Mouse (Mus musculus) liver, adult 2 months (tissue): ENCODE results near the gene Tmem107. TPM values are rescaled to one million over a fixed set of nuclear protein-coding genes. Genes with fewer than 3 reads are reported as not detected.

Experiments
- DNase-seq: peaks from one replicate; pipeline ENCODE4 v3.0.0-alpha.2; 2011; ENCODE audit warnings: low read depth, low spot score; ENCODE audit errors: extremely low read depth
- H3K27ac ChIP-seq: fragments of 200-500 bp; replicated peaks from 2 replicates; pipeline ENCODE4 v1.5.1; 2012; ENCODE audit warnings: low read depth, mild to moderate bottlenecking, control low read depth, inconsistent platforms, low read length; ENCODE audit not compliant: insufficient read depth
- H3K27me3 ChIP-seq: fragments of 200-500 bp; 2 replicates; pipeline ENCODE4 v1.6.1; 2012; ENCODE audit warnings: mild to moderate bottlenecking, moderate library complexity, low read length, inconsistent platforms; ENCODE audit not compliant: control insufficient read depth, insufficient read depth
- H3K36me3 ChIP-seq: fragments of 200-500 bp; 2 replicates; pipeline ENCODE4 v1.6.1; 2012; ENCODE audit warnings: low read length, inconsistent platforms; ENCODE audit not compliant: control insufficient read depth, insufficient read depth
- H3K4me1 ChIP-seq: fragments of 200-500 bp; 2 replicates; pipeline ENCODE4 v1.6.1; 2011; ENCODE audit warnings: low read length; ENCODE audit not compliant: control insufficient read depth, insufficient read depth
- H3K4me3 ChIP-seq: fragments of 200-500 bp; 2 replicates; pipeline ENCODE4 v1.5.1; 2011; ENCODE audit warnings: low read depth, mild to moderate bottlenecking, control low read depth, low read length, moderate library complexity; ENCODE audit not compliant: insufficient read depth
- H3K79me2 ChIP-seq: fragments of 200-500 bp; 2 replicates; pipeline ENCODE4 v1.6.1; 2012; ENCODE audit warnings: inconsistent platforms, mild to moderate bottlenecking, low read length, moderate library complexity; ENCODE audit not compliant: control insufficient read depth, insufficient read depth
- H3K9ac ChIP-seq: fragments of 200-500 bp; 2 replicates; pipeline ENCODE4 v1.6.1; 2012; ENCODE audit warnings: low read depth, mild to moderate bottlenecking, control low read depth, inconsistent platforms, low read length
- CTCF ChIP-seq: fragments of 200-500 bp; IDR thresholded peaks from 2 replicates; pipeline ENCODE4 v1.5.1; 2011; ENCODE audit warnings: low read depth, low read length, control low read depth
- POLR2A ChIP-seq: fragments of 200-500 bp; IDR thresholded peaks from 2 replicates; pipeline ENCODE4 v1.6.1; 2011; ENCODE audit warnings: low read length, control low read depth; ENCODE audit not compliant: insufficient read depth; ENCODE audit errors: extremely low read depth
- WGBS: fragments of 180-500 bp; shearing (Covaris S2); methylation state at CpG from one replicate; pipeline ENCODE4 v1.1.7; 2018; 5-methylcytosine and 5-hydroxymethylcytosine counted together
- polyA plus RNA-seq: library from polyadenylated mRNA; depleted of rRNA; stranded (reverse); fragments of >200 nt; gene quantifications from 2 replicates; pipeline ENCODE4 v1.2.3, GENCODE M21; 2012
- total RNA-seq: library from RNA; depleted of rRNA; stranded (reverse); fragments of >200 nt; gene quantifications from 2 replicates; pipeline ENCODE4 v1.2.3, GENCODE M21; 2014

Tmem107 gene
- total and polyA plus RNA-seq, 2 experiments = 2.2 to 4.7 TPM

- H3K36me3 ChIP-seq = no peaks in the 10 kb centered on the region
- peaks cover 2% of the 10 kb centered on the region for H3K4me1 ChIP-seq
- WGBS = 18% methylated on average over 9 of the region's 9 CpGs
- no peak overlapping the region for H3K4me3 ChIP-seq
- no peaks in the 10 kb centered on the region for H3K79me2 ChIP-seq
- no peaks in the 10 kb centered on the region for H3K27me3 ChIP-seq
- no peak overlapping the region for H3K27ac ChIP-seq
- H3K9ac ChIP-seq = no peak overlapping the region
- TF ChIP-seq POLR2A (no peak), CTCF (no peak)
- DNase-seq = no peak
These were observed 24.2 kb upstream of the Tmem107 start for GRCm38 (mm10) chr11:69046395-69046774.

GRCm38 (mm10) chr11:69047592-69047991 is 23.0 kb upstream of the Tmem107 start:
- H3K36me3 ChIP-seq = no peaks in the 10 kb centered on the region
- H3K27ac ChIP-seq = no peak overlapping the region
- 92% methylated on average over 12 of the region's 12 CpGs for WGBS
- H3K9ac ChIP-seq = no peak overlapping the region
- H3K27me3 ChIP-seq = no peaks in the 10 kb centered on the region
- no peak for DNase-seq
- H3K4me1 ChIP-seq = peaks cover 2% of the 10 kb centered on the region
- H3K4me3 ChIP-seq = no peak overlapping the region
- TF ChIP-seq CTCF (no peak), POLR2A (no peak)
- no peaks in the 10 kb centered on the region for H3K79me2 ChIP-seq

- TF ChIP-seq CTCF = no peak
- TF ChIP-seq POLR2A = no peak
- DNase-seq = no peak
- Histone ChIP-seq H3K36me3 (no peaks in the 10 kb centered on the region), H3K9ac (no peak overlapping the region), H3K4me1 (peaks cover 2% of the 10 kb centered on the region), H3K27me3 (no peaks in the 10 kb centered on the region), H3K27ac (no peak overlapping the region), H3K4me3 (no peak overlapping the region), H3K79me2 (no peaks in the 10 kb centered on the region)
- WGBS = 95% methylated on average over 14 of the region's 14 CpGs
These were observed 22.5 kb upstream of the Tmem107 start for GRCm38 (mm10) chr11:69048151-69048550.

GRCm38 (mm10) chr11:69050748-69051147 is 19.9 kb upstream of the Tmem107 start:
- TF ChIP-seq POLR2A (no peak), CTCF (no peak)

GRCm38 (mm10) chr11:69051771-69052170 is 18.8 kb upstream of the Tmem107 start:
- Histone ChIP-seq H3K27ac (no peak overlapping the region), H3K27me3 (no peaks in the 10 kb centered on the region), H3K9ac (no peak overlapping the region), H3K36me3 (no peaks in the 10 kb centered on the region), H3K4me1 (no peaks in the 10 kb centered on the region; the same call in 1 of the 2 replicates), H3K79me2 (no peaks in the 10 kb centered on the region), H3K4me3 (no peak overlapping the region)
- no peak for DNase-seq
- 91% methylated on average over 4 of the region's 4 CpGs for WGBS
- no peak for TF ChIP-seq POLR2A
- TF ChIP-seq CTCF = no peak

More at GRCm38 (mm10) chr11:69050748-69051147, 19.9 kb upstream of the Tmem107 start:
- Histone ChIP-seq H3K27me3 (no peaks in the 10 kb centered on the region), H3K36me3 (no peaks in the 10 kb centered on the region), H3K4me1 (peaks cover 2% of the 10 kb centered on the region), H3K9ac (no peak overlapping the region; the same call in 1 of the 2 replicates), H3K79me2 (no peaks in the 10 kb centered on the region), H3K4me3 (no peak overlapping the region), H3K27ac (no peak overlapping the region)
- no peak for DNase-seq
- WGBS = 76% methylated on average over 8 of the region's 8 CpGs

- Histone ChIP-seq H3K9ac (no peak overlapping the region), H3K27ac (no peak overlapping the region), H3K4me3 (no peak overlapping the region), H3K27me3 (no peaks in the 10 kb centered on the region), H3K79me2 (no peaks in the 10 kb centered on the region), H3K36me3 (no peaks in the 10 kb centered on the region), H3K4me1 (no peaks in the 10 kb centered on the region; the same call in 1 of the 2 replicates)
- TF ChIP-seq POLR2A (no peak), CTCF (no peak)
- DNase-seq = no peak
- WGBS = 97% methylated on average over 2 of the region's 2 CpGs
These were observed 17.7 kb upstream of the Tmem107 start for GRCm38 (mm10) chr11:69052824-69053421.
